Mouse (Mus musculus) olfactory bulb, adult 2 months (tissue): ENCODE measurements around the gene Gpr108.

Experiments used
- CTCF ChIP-seq: fragments of 200-500 bp; IDR thresholded peaks from 2 replicates; pipeline ENCODE4 v1.5.1; 2012; ENCODE audit warnings: low read depth, mild to moderate bottlenecking, low read length, moderate library complexity; ENCODE audit not compliant: insufficient read depth
- POLR2A ChIP-seq: fragments of 200-500 bp; IDR thresholded peaks from 2 replicates; pipeline ENCODE4 v1.6.1; 2012; ENCODE audit warnings: mild to moderate bottlenecking, low read depth, low read length, moderate library complexity; ENCODE audit not compliant: insufficient read depth

- peak; percentile 75 for TF ChIP-seq CTCF
- no peak for TF ChIP-seq POLR2A
Measured at GRCm38 (mm10) chr17:57248201-57248699, at the start of gene Gpr108.
